Mouse (Mus musculus) MEL-GATA-1-ER (cell line): ENCODE measurements around the gene Galr3.
"Not testable (repeated sequence)": the region's sequence is repeated elsewhere in the genome, so short reads cannot be mapped to it uniquely, and the experiment has no call there.

Source experiments
- DNase-seq: peaks from one replicate; pipeline ENCODE4 v3.0.0-alpha.2; 2012; ENCODE audit warnings: low read depth; ENCODE audit errors: extremely low read depth

The Galr3 gene

DNA sequence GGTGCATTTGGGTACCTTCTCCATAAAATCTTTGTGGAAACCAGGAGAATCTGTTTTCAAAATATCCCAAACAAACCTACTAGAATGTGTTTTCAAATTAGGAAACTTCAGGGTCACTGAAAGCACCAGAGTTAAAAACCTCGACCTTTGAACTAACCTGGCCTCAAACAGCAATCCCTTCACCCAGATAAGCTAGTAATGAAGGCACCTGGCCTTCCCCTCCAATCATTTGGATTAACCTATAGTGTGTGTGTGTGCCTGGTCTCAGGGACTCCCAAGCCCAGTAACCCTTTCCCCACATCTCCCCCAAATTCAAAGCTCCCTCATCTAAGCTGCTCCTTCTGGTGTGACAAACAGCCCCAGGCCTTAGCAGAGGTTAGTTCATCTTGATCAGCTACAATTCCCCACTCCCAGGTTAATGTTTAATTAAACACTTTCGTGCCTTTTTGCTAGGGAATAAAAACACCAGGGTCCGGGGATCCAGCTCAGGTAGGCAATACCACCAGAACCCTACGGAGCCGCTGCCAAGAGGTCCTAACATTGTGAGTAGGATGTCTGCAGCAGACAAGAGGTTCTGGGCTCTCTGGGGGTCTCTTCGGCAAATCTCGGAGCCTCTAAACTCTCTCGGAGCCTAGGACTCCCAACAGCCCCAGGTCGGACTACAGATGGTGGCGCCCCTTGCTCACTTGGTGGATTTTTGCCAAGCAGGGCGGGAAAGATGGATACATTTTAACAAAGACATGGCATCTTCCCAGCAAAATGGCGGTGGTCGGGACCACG lies 15.0 kb upstream of the Galr3 start:
- DNase-seq: no peak

GRCm38 (mm10) chr15:79027291-79028205 lies 14.1 kb upstream of the Galr3 start:
- DNase-seq: no peak

GRCm38 (mm10) chr15:79028237-79028738 lies 13.4 kb upstream of the Galr3 start, which contains the start of gene H1f0:
Gene H1f0 (plus strand): TSS chr15:79028450.
- no peak for DNase-seq

DNA sequence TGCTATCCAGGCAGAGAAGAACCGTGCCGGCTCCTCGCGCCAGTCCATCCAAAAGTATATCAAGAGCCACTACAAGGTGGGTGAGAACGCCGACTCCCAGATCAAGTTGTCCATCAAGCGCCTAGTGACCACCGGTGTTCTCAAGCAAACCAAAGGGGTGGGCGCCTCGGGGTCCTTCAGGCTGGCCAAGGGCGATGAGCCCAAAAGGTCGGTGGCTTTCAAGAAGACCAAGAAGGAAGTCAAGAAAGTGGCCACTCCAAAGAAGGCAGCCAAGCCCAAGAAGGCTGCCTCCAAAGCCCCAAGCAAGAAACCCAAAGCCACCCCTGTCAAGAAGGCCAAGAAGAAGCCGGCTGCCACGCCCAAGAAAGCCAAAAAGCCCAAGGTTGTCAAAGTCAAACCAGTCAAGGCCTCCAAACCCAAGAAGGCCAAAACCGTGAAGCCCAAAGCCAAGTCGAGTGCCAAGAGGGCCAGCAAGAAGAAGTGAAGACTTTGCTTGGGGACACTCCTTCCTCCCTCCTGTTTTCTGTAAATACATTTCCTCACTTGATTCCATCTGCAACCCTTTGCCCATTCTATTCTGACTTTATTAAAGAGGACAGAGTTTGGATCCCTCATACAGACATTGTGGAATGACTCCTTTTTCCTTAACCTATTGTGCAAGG lies 12.7 kb upstream of the Galr3 start:
- DNase-seq: no peak

DNA sequence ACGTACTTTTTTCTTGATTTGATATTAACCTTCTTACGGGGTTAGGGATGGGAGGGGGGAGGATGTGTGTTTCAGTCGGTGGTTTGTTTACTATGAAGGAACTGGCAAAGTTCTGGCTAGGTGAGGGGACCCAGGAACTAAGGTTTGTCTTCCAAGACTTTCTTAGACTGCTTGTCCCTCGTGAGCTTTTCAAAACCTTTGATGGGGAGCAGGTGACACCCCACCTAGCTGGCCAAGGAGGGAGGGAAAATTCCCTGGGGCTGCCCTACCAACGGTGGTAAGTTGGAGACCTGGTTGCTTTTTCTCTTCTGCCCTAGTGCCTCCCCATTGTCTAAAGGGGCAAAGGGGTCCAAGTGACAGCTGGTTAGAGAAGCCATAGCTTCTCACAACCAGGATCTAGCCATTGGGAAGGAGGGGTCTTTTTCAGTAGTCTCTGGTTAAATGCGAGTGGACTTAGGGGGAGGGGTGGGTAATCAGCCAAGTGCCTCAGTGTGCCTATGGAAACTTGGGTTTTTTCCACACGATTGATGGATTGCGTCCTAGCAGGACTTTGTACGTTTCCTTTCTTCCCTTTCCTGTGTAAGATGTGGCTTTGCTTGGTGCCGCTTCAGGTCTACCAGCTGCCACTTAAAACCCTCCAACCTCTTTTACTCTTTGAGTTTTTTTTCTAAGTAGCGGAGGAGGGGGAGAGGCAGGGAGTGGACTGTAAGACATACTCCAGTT lies 12.0 kb upstream of the Galr3 start:
- no peak for DNase-seq

DNA sequence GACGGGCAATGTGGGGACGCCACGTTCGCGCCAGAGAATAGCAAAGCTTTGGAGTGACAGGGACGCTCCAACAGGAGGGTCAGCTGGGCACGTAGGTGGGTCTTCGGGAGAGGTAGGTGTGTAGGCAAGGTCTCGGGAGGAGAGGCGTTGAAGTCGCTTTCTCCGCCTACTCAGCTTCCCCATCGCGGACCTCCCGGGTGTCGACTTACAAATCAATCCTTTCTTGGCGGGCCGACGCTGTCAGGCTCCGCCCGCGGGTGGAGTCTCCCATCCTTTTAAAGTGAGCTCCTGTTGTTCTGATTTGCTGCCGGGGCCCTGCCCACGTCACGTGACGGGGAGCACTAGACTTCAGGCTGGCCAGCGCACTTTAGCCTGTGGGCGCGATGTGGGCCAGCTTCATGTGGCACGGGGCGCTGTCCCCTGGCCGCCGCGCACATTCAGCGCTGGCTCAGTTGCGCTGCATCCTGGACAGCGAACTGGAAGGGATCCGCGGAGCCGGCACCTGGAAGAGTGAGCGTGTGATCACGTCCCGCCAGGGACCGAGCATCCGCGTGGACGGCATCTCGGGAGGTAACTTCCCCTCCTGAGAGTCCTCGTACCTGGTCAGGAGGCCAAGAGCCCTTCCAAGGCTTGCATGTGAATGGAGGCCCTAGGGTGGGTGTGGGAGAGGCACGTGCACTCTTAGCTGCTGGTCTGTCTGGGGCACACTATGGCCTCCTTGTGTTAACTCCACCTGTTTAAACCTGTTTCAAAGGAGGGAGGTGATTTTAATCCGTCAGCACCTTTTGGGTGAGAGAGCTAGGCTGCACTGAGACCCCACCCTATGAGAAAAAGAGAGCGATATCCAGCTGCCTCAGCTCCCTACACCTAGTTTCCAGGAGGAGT lies 10.9 kb upstream of the Galr3 start:
- DNase-seq: peak; percentile 91

DNA sequence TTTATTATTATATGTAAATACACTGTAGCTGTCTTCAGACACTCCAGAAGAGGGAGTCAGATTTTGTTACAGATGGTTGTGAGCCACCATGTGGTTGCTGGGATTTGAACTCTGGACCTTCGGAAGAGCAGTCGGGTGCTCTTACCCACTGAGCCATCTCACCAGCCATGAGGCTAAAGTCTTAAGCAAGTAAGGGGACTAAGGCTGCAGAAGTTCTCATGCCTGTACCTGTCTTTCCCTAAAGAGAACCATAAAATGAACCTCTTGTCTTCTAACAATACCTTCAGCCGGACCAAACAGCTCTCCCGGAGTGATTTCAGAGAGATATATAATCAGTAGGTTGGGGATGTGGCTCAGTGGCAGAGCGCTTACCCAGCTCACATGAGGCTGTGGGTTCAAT lies 9.8 kb upstream of the Galr3 start:
- not testable (repeated sequence) for DNase-seq

- DNase-seq: peak; percentile 75
Measured at GRCm38 (mm10) chr15:79037913-79038328, 3.8 kb upstream of the Galr3 start.

DNA sequence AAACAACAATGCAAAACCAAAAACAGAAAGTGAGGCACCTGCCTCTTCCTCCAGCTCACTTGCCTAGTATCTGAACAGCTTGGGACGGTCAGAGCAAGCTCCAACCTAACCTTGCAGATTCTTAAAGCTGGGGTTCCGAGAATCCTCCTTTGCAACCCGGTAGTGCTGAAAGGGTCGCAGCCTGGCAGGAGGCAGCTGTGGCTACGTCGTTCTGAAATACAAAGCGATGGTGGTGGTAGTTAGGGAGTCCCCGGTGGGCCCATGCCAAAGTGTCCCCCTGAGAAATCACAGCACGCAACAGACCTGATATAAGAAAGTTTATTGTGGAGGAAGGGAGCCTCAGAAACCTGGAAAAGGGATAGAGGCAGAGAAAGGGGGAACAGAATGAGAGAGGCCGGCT lies 3.4 kb upstream of the Galr3 start:
- no peak for DNase-seq

DNA sequence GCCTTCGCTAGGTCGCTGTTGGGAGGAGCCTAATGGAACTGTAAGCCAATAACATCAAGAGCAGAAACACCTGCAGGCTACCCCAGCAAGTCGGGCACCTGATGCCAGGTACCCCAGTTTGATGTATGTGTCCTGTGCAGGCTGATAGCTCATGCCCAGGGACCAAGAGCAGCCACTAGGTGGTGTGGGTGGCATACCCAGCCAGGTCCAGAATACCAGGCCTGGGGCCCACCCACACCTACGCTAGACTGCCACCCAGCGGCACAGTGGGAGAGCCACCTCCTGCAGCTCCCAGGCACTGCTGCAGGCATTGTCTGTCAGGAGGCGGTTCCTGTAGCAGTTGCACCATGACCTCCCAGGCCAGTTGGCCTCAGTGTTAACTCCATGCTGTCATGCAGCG lies 2.8 kb upstream of the Galr3 start:
- DNase-seq: no peak

GRCm38 (mm10) chr15:79040501-79041416 lies 926 bp upstream of the Galr3 start:
- DNase-seq: no peak

GRCm38 (mm10) chr15:79042721-79043491 lies 1.2 kb downstream of the Galr3 start:
- DNase-seq: no peak

GRCm38 (mm10) chr15:79044837-79045236 lies 3.2 kb downstream of the Galr3 start:
- DNase-seq: no peak

DNA sequence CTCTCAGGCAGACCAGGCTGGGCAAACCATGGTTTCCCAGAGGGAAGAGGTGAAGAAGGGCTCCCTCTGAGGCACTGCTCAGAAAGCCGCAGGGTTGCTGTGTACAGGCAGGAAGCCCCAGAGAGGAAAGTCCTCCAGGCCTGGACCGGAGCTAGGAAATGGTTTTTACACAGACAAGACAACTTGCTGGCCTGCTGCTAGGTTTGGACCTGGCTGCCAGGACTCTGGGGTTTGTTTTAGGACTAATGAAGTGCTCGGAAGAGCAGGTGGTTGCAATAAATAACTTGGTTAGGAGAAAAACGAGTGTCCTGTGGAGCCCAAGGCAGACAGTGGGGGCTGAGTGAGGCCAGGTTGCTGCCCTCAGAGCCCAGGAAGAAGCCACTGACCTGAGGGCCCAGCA lies 6.5 kb downstream of the Galr3 start:
- DNase-seq: no peak

DNA sequence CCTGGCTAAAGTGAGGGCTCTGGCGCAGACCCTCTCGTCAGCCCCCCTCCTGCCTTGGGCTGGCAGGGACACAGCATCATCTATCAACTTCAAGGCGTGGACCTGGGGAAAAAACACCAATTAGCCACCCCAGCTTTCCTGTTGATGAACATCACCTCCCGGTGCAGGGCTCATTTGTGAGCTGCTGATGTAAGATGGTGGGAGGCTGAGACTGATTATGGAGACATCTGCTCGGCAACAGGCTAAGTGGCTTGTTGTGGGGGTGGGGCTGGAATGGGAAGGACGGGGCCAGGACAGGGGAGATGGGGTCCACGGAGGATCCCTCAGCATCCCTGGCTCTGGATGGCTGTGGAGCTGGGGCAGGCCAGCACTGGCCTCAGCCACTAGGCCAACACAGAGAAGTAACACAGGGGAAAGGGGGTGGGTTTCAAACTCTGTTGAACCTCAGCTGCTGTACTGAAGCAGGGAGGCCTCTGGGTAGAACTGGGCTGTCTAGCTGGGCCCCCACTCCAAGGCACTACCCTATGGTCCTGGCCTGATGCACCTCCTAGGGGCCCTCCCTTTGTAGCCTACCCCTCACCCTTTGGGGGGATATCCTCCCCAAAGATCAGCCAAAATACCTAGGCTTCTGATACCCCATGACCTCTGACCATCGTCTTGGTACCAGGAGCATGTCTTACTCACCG lies 8.6 kb downstream of the Galr3 start:
- no peak for DNase-seq

GRCm38 (mm10) chr15:79050964-79051363 lies 9.3 kb downstream of the Galr3 start:
- no peak for DNase-seq
